ENCODE assay signal across 16 mouse cellular contexts in the genomic region with DNA sequence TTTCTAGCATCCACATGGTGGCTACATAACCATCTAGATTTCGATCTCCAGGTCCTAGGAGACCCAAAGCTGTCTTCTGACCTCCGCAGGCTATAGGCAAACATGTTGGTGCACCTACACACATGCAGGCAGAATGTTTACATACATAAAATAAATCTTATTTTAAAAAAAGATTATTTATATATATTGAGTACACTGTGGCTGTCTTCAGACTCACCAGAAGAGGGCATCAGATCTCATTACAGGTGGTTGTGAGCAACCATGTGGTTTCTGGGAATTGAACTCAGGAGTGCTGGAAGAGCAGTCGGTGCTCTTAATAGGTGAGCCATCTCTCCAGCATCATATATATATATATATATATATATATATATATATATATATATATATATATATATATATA. TPM values are rescaled to one million over a fixed set of nuclear protein-coding genes. Genes with fewer than 3 reads are reported as not detected.
DNase-seq lines count a peak whose midpoint lies in the region; ATAC-seq and TF ChIP-seq lines count a peak whose summit lies in the region.
"Had no signal": no experiment of that assay in that cellular context is flagged by ENCODE, and none has a peak within 500 bp of the region (broad histone marks: within the 10 kb centered on the region; RNA-seq: fewer than 3 reads in every experiment).

No protein-coding gene starts in this region.

- DNase-seq in lung, postnatal 36 days: peak; percentile 2
- DNase-seq in lung, postnatal 14 days: no peak
- peak; percentile 10 for DNase-seq in R1 (ENCODE audit: low read depth, low spot score)
- no peak for DNase-seq in adrenal gland, adult 2 months
- DNase-seq in gastrocnemius, postnatal 4 days (ENCODE audit: low spot score in 2 of 2): no peak
- DNase-seq: adrenal gland, adult 8-10 months; cerebellum, adult 2 months; kidney, postnatal 10 days; liver, embryonic 13.5 days had no signal

- TF ChIP-seq CTCF in intestine, postnatal 0 days (IDR thresholded peaks at IDR 0.05; ENCODE audit: low read depth): peak; percentile 49

- no peak overlapping the region for H3K4me2 ChIP-seq in intestine, postnatal 0 days (replicated peaks; ENCODE audit: low read depth)
- no peak overlapping the region for H3K4me2 ChIP-seq in intestine, embryonic 15.5 days (replicated peaks)
- H3K4me2 ChIP-seq: embryonic facial prominence, embryonic 15.5 days; forebrain, embryonic 12.5 days; liver, embryonic 13.5 days; neural tube, embryonic 12.5 days had no signal

- ATAC-seq in intestine, postnatal 0 days: no peak
- ATAC-seq in intestine, embryonic 15.5 days: no peak
- ATAC-seq: hindbrain, embryonic 16.5 days; midbrain, embryonic 16.5 days had no signal

- WGBS in intestine, postnatal 0 days: 70% methylated on average over 3 of the region's 3 CpGs
- WGBS in intestine, embryonic 15.5 days: 85% methylated on average over 3 of the region's 3 CpGs

- no peak overlapping the region for H3K4me3 ChIP-seq in intestine, postnatal 0 days (ENCODE audit: low read depth, low read length)
- no peak overlapping the region for H3K4me3 ChIP-seq in intestine, embryonic 15.5 days (replicated peaks)
- H3K4me3 ChIP-seq: embryonic facial prominence, embryonic 15.5 days; forebrain, embryonic 12.5 days; liver, embryonic 13.5 days; neural tube, embryonic 12.5 days had no signal

- H3K9ac ChIP-seq in intestine, postnatal 0 days (ENCODE audit: low read depth, low read length): no peak overlapping the region
- H3K9ac ChIP-seq in intestine, embryonic 15.5 days: no peak overlapping the region
- H3K9ac ChIP-seq: embryonic facial prominence, embryonic 15.5 days; forebrain, embryonic 12.5 days; liver, embryonic 13.5 days; neural tube, embryonic 12.5 days had no signal

- no peaks in the 10 kb centered on the region for H3K4me1 ChIP-seq in intestine, postnatal 0 days (replicated peaks; ENCODE audit: control insufficient read depth, insufficient read depth, low read length)
- H3K4me1 ChIP-seq in intestine, embryonic 15.5 days (replicated peaks): no peaks in the 10 kb centered on the region
- H3K4me1 ChIP-seq: embryonic facial prominence, embryonic 15.5 days; forebrain, embryonic 12.5 days; neural tube, embryonic 12.5 days had no signal

- H3K9me3 ChIP-seq in intestine, postnatal 0 days (ENCODE audit: control insufficient read depth): no peaks in the 10 kb centered on the region
- H3K9me3 ChIP-seq in intestine, embryonic 15.5 days: no peaks in the 10 kb centered on the region
- H3K9me3 ChIP-seq: embryonic facial prominence, embryonic 15.5 days; forebrain, embryonic 12.5 days; liver, embryonic 13.5 days; neural tube, embryonic 12.5 days had no signal

- H3K27ac ChIP-seq in intestine, postnatal 0 days (ENCODE audit: low read depth, low read length): no peak overlapping the region
- no peak overlapping the region for H3K27ac ChIP-seq in intestine, embryonic 15.5 days
- H3K27ac ChIP-seq: embryonic facial prominence, embryonic 15.5 days; forebrain, embryonic 12.5 days; liver, embryonic 13.5 days; neural tube, embryonic 12.5 days had no signal

- H3K27me3 ChIP-seq in intestine, postnatal 0 days (replicated peaks; ENCODE audit: control insufficient read depth, insufficient read depth, low read length): no peaks in the 10 kb centered on the region
- H3K27me3 ChIP-seq in intestine, embryonic 15.5 days (replicated peaks): no peaks in the 10 kb centered on the region
- H3K27me3 ChIP-seq: embryonic facial prominence, embryonic 15.5 days; forebrain, embryonic 12.5 days; liver, embryonic 13.5 days; neural tube, embryonic 12.5 days had no signal

- H3K36me3 ChIP-seq in intestine, postnatal 0 days (ENCODE audit: control insufficient read depth, insufficient read depth): peaks cover 44% of the 10 kb centered on the region
- H3K36me3 ChIP-seq in intestine, embryonic 15.5 days: 0 out of 2 replicates have a peak, but pooled peaks cover 7% of the 10 kb centered on the region

RNA-seq across cellular contexts. Expression of a gene that starts 50.6 kb away (rescaled TPM):
- polyA plus RNA-seq in intestine, postnatal 0 days (2015; fragmentation: Nextera tagmentation; extraction: Ambion mirVana): 6.8 and 6.9 TPM in 2 replicates
- polyA plus RNA-seq in intestine, embryonic 15.5 days (2015; fragmentation: Nextera tagmentation; extraction: Ambion mirVana): 17.3 and 20.2 TPM in 2 replicates
- total RNA-seq in adrenal gland, adult 2 months (2021): 10 to 100 TPM; 28.6 to 33.3 TPM
- 8.0 and 8.6 TPM in 2 replicates for polyA plus RNA-seq in adrenal gland, adult 2 months (2012; rRNA removed)
- total RNA-seq in gastrocnemius, postnatal 4 days (2021): 10 to 100 TPM; 17.8 to 19.5 TPM

Comparison
In these comparisons a context has a peak if more than half of its experiments do, and no peak if none do; other contexts are left out.
1. DNase-seq: peak in lung, postnatal 36 days (single experiment) and R1 (single experiment); none in lung, postnatal 14 days (single experiment), adrenal gland, adult 2 months (single experiment) and gastrocnemius, postnatal 4 days (0 of 2).